Mouse (Mus musculus) lung, postnatal 4 days (tissue): ENCODE results near the gene Gm7257.

Experiments
- DNase-seq, 2 experiments: peaks; one replicate each; pipeline ENCODE4 v3.0.0; 2021

The Gm7257 gene

DNA sequence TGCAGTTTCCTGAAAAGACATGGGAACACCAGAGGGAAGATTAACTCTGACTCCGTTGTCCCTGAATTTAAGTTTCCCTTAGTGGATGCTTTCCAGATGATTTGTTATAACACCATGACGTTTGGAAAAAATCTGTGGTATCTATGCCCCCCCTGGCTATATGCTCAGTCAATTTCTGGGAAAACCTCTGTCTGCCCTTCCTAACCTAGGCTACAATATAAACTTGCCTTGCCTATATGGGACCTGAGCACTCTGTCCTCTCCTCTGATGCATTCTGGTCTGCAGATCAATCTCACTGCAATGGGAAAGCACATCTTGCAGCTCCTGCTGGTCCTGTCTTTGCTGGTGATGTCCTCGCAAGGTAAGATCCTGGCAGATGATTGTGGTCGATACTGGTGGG, at the start of gene Gm7257:
Gene Gm7257, plus strand, starts transcription at position 301 of the 400 bp plus-strand sequence.
- no peak for DNase-seq

DNA sequence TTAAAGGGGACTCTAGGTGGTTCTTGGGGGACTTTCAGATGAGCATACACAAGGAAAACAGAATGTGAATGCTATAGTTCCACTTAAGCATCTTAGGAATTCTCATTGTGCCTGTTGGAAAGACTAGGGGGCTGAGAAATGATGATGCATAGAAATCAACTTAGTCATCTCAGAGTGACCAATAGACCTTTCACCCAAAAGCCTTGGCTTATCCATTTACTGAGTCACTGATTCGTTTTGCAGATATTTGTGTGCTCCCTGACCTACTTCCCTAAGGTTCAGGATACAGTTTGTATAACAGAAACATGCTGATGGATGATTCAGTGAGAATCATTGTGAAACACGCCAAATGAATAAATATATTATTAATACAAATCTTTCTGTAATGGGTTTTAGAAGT, 28.7 kb upstream of the Gm7257 start:
- no peak for DNase-seq

DNA sequence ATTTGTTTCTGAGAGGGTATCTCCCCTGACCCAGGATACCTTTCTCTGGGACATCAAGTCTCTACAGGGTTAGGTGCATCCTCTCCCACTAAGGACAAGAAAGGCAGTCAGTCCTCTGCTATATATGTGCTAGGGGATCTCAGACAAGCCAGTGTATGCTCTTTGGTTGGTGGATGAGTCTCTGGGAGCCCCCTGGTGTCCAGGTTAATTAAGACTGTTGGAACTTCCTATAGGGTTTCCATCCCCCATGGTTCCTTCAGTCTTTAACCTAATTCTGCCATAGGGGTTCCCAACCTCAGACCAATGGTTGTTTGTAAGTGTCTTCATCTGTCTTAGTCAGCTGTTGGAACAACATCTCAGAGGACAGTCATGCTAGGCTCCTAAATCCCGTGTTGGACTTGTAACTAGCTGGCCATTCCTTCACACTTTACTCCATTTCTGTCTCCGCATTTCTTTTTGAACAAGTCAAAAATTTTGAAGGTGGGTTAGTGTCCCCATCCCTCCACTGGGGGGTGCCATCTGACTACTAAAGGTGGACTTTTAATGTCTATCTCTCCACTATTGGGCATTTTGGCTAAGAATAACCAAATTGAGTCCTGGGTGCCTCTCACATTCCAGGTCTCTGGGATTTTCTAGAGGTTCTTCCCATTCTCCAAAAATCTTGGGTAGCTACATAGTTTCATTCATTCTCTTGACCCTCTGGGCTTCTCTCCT, 3.5 kb downstream of the Gm7257 start:
- no peak for DNase-seq

DNA sequence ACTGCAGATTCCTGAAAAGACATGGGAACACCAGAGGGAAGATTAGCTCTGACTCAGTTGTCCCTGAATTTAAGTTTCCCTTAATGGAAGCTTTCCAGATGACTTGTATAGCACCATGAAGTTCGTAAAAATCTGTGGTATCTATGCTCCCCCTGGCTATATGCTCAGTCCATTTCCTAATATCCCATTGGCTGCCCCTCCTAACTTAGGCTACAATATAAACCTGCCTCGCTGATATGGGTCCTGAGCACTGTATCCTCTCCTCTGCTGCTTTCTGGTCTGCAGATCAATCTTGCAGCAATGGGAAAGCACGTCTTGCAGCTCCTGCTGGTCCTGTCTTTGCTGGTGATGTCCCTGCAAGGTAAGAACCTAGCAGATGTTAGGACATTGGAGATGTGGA, 43.7 kb downstream of the Gm7257 start, which contains the start of gene Gm9513:
Gene Gm9513, plus strand, starts transcription at position 301 of the 400 bp plus-strand sequence.
- no peak for DNase-seq
